Comparison of ENCODE assay signal across 8 mouse cellular contexts in genomic region chr11:69922012-69922756, GRCm38 (mm10). TPM values are rescaled to one million over a fixed set of nuclear protein-coding genes. Genes with fewer than 3 reads are reported as not detected.
A peak's percentile ranks its signal among the peaks of the same experiment; 100 is the strongest.
DNase-seq lines count a peak whose midpoint lies in the region; ATAC-seq and TF ChIP-seq lines count a peak whose summit lies in the region.

No protein-coding gene starts in this region.

- H3K4me2 ChIP-seq in hindbrain, embryonic 14.5 days (replicated peaks): peak overlapping the region; percentile 68
- H3K4me2 ChIP-seq in myocyte (ENCODE audit: low read depth): peak overlapping the region; percentile 86

- intact Hi-C loops in left cerebral cortex, adult 2 months (cut with DNase I): no loop called here
- intact Hi-C loops in left cerebral cortex, postnatal 4 days (cut with DNase I): no loop called here

- H3K9ac ChIP-seq in hindbrain, embryonic 14.5 days: peak overlapping the region; percentile 62

- H3K4me1 ChIP-seq in hindbrain, embryonic 14.5 days (replicated peaks; ENCODE audit: control insufficient read depth, insufficient read depth, low read length): peaks cover 22% of the 10 kb centered on the region

- no peak for ATAC-seq in hindbrain, embryonic 14.5 days (ENCODE audit: low FRiP score)
- no peak for ATAC-seq in activated CD4-positive, CD25-positive, alpha-beta regulatory T cell, adult 4 months

- H3K36me3 ChIP-seq in hindbrain, embryonic 14.5 days (replicated peaks; ENCODE audit: control insufficient read depth, insufficient read depth): peaks cover 22% of the 10 kb centered on the region
- H3K36me3 ChIP-seq in myocyte (ENCODE audit: control insufficient read depth, insufficient read depth): peaks cover 19% of the 10 kb centered on the region

- no peaks in the 10 kb centered on the region for H3K27me3 ChIP-seq in hindbrain, embryonic 14.5 days (ENCODE audit: control insufficient read depth, insufficient read depth, low read length)
- no peaks in the 10 kb centered on the region for H3K27me3 ChIP-seq in myocyte (ENCODE audit: control insufficient read depth, insufficient read depth, insufficient read length)

- no peak for DNase-seq in left cerebral cortex, adult 2 months (ENCODE audit: extremely low spot score in 1 of 2, low spot score in 2 of 2)
- DNase-seq in left cerebral cortex, postnatal 4 days: no peak
- peak; percentile 29 for DNase-seq in brain, adult 2 months (ENCODE audit: low read depth, low spot score)
- DNase-seq in hindbrain, embryonic 14.5 days (ENCODE audit: low spot score): no peak
- no peak for DNase-seq in urinary bladder, postnatal 10 days (ENCODE audit: low spot score)
- no peak for DNase-seq in gastrocnemius, postnatal 10 days

- TF ChIP-seq CTCF in left cerebral cortex, adult 2 months (IDR thresholded peaks at IDR 0.05): peak; percentile 2; the same call in 1 of the 2 replicates

- no peak for TF ChIP-seq POLR2A in myocyte (IDR thresholded peaks at IDR 0.05; ENCODE audit: insufficient read length, low read depth)

- peaks cover 35% of the 10 kb centered on the region for H3K79me2 ChIP-seq in myocyte (ENCODE audit: control insufficient read depth, insufficient read depth)

- H3ac ChIP-seq in myocyte (ENCODE audit: control insufficient read depth, insufficient read length): no peak overlapping the region

- H3K27ac ChIP-seq in left cerebral cortex, adult 2 months: peak overlapping the region; percentile 77
- H3K27ac ChIP-seq in hindbrain, embryonic 14.5 days: peak overlapping the region; percentile 92

- no peaks in the 10 kb centered on the region for H3K9me3 ChIP-seq in hindbrain, embryonic 14.5 days (ENCODE audit: control insufficient read depth, low read length)

- H3K4me3 ChIP-seq in left cerebral cortex, adult 2 months: peak overlapping the region; percentile 65
- H3K4me3 ChIP-seq in hindbrain, embryonic 14.5 days (replicated peaks; ENCODE audit: low read length): peak overlapping the region; percentile 93
- H3K4me3 ChIP-seq in myocyte: peak overlapping the region; percentile 77

- 4% methylated on average over 12 of the region's 12 CpGs for WGBS in hindbrain, embryonic 14.5 days

TF ChIP-seq in myocyte, 11 proteins besides CTCF, POLR2A, EP300 and RAD21:
- TF ChIP-seq CEBPB (IDR thresholded peaks at IDR 0.05; ENCODE audit: insufficient read depth, poor library complexity, severe bottlenecking) (no peak), SRF (IDR thresholded peaks at IDR 0.05; ENCODE audit: control insufficient read depth, insufficient read length, low read depth) (no peak), TCF3 (IDR thresholded peaks at IDR 0.05; ENCODE audit: insufficient read length, low read depth) (no peak), POLR2AphosphoS2 (IDR thresholded peaks at IDR 0.05; ENCODE audit: insufficient read length, low read depth) (no peak), MAX (IDR thresholded peaks at IDR 0.05; ENCODE audit: low read depth) (no peak), E2F4 (IDR thresholded peaks at IDR 0.05; ENCODE audit: insufficient read depth) (no peak), REST (IDR thresholded peaks at IDR 0.05; ENCODE audit: insufficient read depth, insufficient read length) (no peak), TCF12 (IDR thresholded peaks at IDR 0.05; ENCODE audit: insufficient read depth, poor library complexity, severe bottlenecking) (no peak), MYOD1 (IDR thresholded peaks at IDR 0.05; ENCODE audit: control insufficient read depth in 1 of 3, insufficient read length in 2 of 3, low read depth in 2 of 3) (no peak), MYOG (IDR thresholded peaks at IDR 0.05; ENCODE audit: control insufficient read depth in 1 of 3, insufficient read depth in 1 of 3, insufficient read length in 2 of 3, low read depth in 2 of 3) (no peak)

RNA-seq across cellular contexts. Expression of gene Eif5a, which starts 0.4 kb away (rescaled TPM):
- total RNA-seq in left cerebral cortex, adult 2 months (2021): 100 to 1,000 TPM; 408 to 429 TPM
- total RNA-seq in left cerebral cortex, postnatal 4 days (2021): 100 to 1,000 TPM; 539 to 555 TPM
- 1,061 and 1,077 TPM in 2 replicates for polyA plus RNA-seq in hindbrain, embryonic 14.5 days (2014; fragmentation: Nextera tagmentation; extraction: Ambion mirVana)
- 1,243 TPM for polyA plus RNA-seq in myocyte (2012; fragmentation: generic; extraction: Trizol)
- 1,000 to 10,000 TPM; 1,092 to 1,351 TPM for polyA plus RNA-seq in activated CD4-positive, CD25-positive, alpha-beta regulatory T cell, adult 4 months (2017; shearing (Covaris generic))
- total RNA-seq in gastrocnemius, postnatal 10 days (2021): 100 to 1,000 TPM; 600 to 663 TPM

RNA-seq across cellular contexts. Expression of gene Gps2, which starts 8.5 kb away (rescaled TPM):
- 10 to 100 TPM; 31.0 to 31.7 TPM for total RNA-seq in left cerebral cortex, adult 2 months (2021)
- 10 to 100 TPM; 37.8 to 38.3 TPM for total RNA-seq in left cerebral cortex, postnatal 4 days (2021)
- polyA plus RNA-seq in hindbrain, embryonic 14.5 days (2014; fragmentation: Nextera tagmentation; extraction: Ambion mirVana): 50.4 and 56.5 TPM in 2 replicates
- polyA plus RNA-seq in myocyte (2012; fragmentation: generic; extraction: Trizol): 38.0 TPM
- polyA plus RNA-seq in activated CD4-positive, CD25-positive, alpha-beta regulatory T cell, adult 4 months (2017; shearing (Covaris generic)): 100 to 1,000 TPM in 1 of 2 experiments, 10 to 100 TPM in 1; 90.7 to 106 TPM
- total RNA-seq in gastrocnemius, postnatal 10 days (2021): 10 to 100 TPM; 29.0 to 31.3 TPM

RNA-seq across cellular contexts. Expression of gene Ybx2, which starts 13.4 kb away (rescaled TPM):
- total RNA-seq in left cerebral cortex, adult 2 months (2021): 1 to 10 TPM; 9.9 to 10.0 TPM
- total RNA-seq in left cerebral cortex, postnatal 4 days (2021): 10 to 100 TPM; 16.1 to 23.5 TPM
- polyA plus RNA-seq in hindbrain, embryonic 14.5 days (2014; fragmentation: Nextera tagmentation; extraction: Ambion mirVana): 7.1 and 7.3 TPM in 2 replicates
- 0.12 TPM for polyA plus RNA-seq in myocyte (2012; fragmentation: generic; extraction: Trizol)
- not detected for polyA plus RNA-seq in activated CD4-positive, CD25-positive, alpha-beta regulatory T cell, adult 4 months (2017; shearing (Covaris generic))
- 1 to 10 TPM; 2.7 to 4.1 TPM for total RNA-seq in gastrocnemius, postnatal 10 days (2021)

RNA-seq across cellular contexts. Expression of gene Neurl4, which starts 21.3 kb away (rescaled TPM):
- 100 to 1,000 TPM; 121 to 124 TPM for total RNA-seq in left cerebral cortex, adult 2 months (2021)
- total RNA-seq in left cerebral cortex, postnatal 4 days (2021): 100 to 1,000 TPM; 157 to 165 TPM
- polyA plus RNA-seq in hindbrain, embryonic 14.5 days (2014; fragmentation: Nextera tagmentation; extraction: Ambion mirVana): 25.6 and 28.1 TPM in 2 replicates
- 42.2 TPM for polyA plus RNA-seq in myocyte (2012; fragmentation: generic; extraction: Trizol)
- polyA plus RNA-seq in activated CD4-positive, CD25-positive, alpha-beta regulatory T cell, adult 4 months (2017; shearing (Covaris generic)): 1 to 10 TPM; 7.9 to 8.0 TPM
- 10 to 100 TPM; 31.2 to 31.8 TPM for total RNA-seq in gastrocnemius, postnatal 10 days (2021)

RNA-seq across cellular contexts. Expression of gene 2810408A11Rik, which starts 21.4 kb away (rescaled TPM):
- under 1 TPM; 0.23 to 0.87 TPM for total RNA-seq in left cerebral cortex, adult 2 months (2021)
- 10 to 100 TPM in 1 of 2 experiments, 1 to 10 TPM in 1; 8.3 to 10.7 TPM for total RNA-seq in left cerebral cortex, postnatal 4 days (2021)
- polyA plus RNA-seq in hindbrain, embryonic 14.5 days (2014; fragmentation: Nextera tagmentation; extraction: Ambion mirVana): 5.4 and 7.6 TPM in 2 replicates
- 3.0 TPM for polyA plus RNA-seq in myocyte (2012; fragmentation: generic; extraction: Trizol)
- polyA plus RNA-seq in activated CD4-positive, CD25-positive, alpha-beta regulatory T cell, adult 4 months (2017; shearing (Covaris generic)): 1 to 10 TPM; 1.1 to 1.2 TPM
- 1 to 10 TPM; 1.8 to 2.4 TPM for total RNA-seq in gastrocnemius, postnatal 10 days (2021)
